Mouse (Mus musculus): ENCODE results near the gene Glis3. TPM values are rescaled to one million over a fixed set of nuclear protein-coding genes. Genes with fewer than 3 reads are reported as not detected.

Glis3 gene
- total RNA-seq, 2 experiments from 2014 or later = 1.6 TPM

- intact Hi-C loops (cut with DNase I) = no loop called here
- no peak for DNase-seq (ENCODE audit: low spot score)
Observed at GRCm38 (mm10) chr19:28555181-28555929, 124.5 kb downstream of the Glis3 start.

GRCm38 (mm10) chr19:28550611-28551010 is 129.3 kb downstream of the Glis3 start:
- intact Hi-C loops (cut with DNase I) = no loop called here
- DNase-seq (ENCODE audit: low spot score) = no peak

DNA sequence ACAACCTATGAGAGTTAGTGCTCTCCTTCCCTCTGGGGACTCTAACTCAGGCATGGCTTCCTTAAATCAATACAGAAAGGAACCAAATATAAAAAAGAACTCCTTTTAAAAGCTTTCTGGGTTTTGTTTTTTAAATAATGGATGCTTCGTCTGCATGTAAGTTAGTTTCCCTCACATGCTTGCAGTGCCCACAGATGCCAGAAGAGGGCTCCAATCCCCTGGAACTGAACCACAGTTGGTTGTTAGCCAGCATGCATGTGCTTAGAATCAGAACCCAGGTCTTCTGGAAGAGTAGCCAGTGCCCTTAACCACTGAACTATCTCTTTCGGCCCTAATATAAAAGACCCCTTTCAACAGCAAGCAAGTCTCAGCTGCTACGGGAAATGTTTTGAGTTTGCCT is 132.9 kb downstream of the Glis3 start:
- intact Hi-C loops (cut with DNase I) = loop anchor here (5.0 kb wide), 1 partner anchor 180 kb away; no protein-coding TSS in a partner anchor
- no peak for DNase-seq (ENCODE audit: low spot score)

DNA sequence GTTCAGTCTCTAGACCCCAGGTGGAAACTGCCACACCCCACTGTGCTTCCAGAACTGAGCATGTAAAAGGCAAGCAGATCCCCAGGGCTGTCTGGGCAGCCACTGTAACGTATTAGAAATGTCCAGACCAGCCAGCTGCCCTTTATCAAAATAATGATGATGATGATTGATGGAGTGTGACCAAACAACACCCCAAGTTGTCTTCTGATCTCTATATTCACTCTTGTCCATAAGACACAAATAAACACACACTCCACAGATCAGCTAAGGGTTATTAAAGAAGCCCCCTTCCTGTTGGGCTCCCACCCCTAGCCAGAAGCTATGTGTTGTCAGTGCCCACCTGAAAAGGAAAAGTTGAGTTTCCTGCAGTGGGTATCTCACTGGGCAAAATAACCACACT is 134.4 kb downstream of the Glis3 start:
- no peak for DNase-seq (ENCODE audit: low spot score)
- intact Hi-C loops (cut with DNase I) = loop anchor here (5.0 kb wide), 1 partner anchor 182 kb away; no protein-coding TSS in a partner anchor

DNA sequence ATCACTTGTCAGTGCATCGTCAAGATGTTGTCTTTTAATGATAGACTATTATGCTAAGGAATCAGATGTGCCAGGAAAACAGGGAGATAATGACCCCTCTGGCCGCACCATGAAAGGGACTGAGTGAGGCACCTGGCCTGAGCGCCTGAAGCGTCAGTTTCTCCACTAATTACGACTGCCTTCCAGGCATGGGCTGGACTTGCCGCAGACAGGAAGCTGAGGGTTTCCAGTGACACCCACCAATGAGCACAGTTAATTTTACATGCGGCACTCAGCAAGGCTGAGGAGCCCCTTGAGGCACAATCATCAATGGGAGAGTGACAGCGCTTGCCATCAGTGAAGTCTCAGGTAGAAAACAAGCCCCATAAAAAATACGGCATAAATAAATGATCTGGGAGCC is 141.1 kb downstream of the Glis3 start:
- no peak for DNase-seq (ENCODE audit: low spot score)
- intact Hi-C loops (cut with DNase I) = loop anchor here (10.0 kb wide), 1 partner anchor 374 kb away; no protein-coding TSS in a partner anchor

GRCm38 (mm10) chr19:28534964-28535363 is 144.9 kb downstream of the Glis3 start:
- intact Hi-C loops (cut with DNase I) = loop anchor here (10.0 kb wide), 1 partner anchor 370 kb away; no protein-coding TSS in a partner anchor
- DNase-seq (ENCODE audit: low spot score) = no peak

GRCm38 (mm10) chr19:28533576-28533975 is 146.3 kb downstream of the Glis3 start:
- intact Hi-C loops (cut with DNase I) = loop anchor here (10.0 kb wide), 1 partner anchor 369 kb away; no protein-coding TSS in a partner anchor
- DNase-seq (ENCODE audit: low spot score) = no peak

DNA sequence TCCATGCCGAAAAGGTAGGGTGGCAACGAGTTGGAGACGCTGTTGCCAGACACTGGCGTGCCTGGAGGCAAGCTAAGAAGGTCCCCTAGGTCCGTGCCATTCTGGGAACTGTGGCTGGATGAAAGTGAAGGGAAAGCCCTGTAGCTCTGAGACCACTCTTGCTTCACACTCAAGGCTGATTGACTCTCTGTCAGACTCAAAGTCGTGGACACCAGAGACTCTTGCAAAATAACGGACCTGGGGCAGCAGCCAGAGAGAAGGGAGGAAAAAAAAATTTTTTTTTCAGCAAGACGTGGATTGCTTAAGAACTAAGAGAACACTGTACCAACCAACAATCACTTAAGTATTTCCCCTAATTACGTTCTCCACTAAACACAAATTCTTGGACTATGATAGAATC is 148.1 kb downstream of the Glis3 start:
- DNase-seq (ENCODE audit: low spot score) = no peak
- intact Hi-C loops (cut with DNase I) = loop anchor here (10.0 kb wide), 1 partner anchor 367 kb away; no protein-coding TSS in a partner anchor

DNA sequence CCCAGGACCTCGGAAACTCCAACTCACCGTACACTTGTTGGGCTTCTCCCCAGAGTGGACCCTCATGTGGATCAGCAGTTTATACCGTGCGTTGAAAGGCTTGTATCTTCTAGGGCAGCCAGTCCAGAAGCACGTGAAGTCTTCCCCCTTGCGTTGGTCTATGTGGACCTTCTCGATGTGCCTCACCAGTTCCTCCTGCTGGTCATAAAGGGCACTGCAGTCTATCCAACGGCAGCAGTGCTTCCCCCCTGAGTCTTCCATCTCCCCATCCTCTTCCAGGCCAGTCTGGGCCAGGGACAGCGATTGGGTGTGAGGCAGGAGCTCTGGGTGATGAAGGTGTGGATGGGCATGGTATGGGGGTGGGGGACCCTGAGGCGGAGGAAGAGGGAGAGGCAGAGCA is 149.0 kb downstream of the Glis3 start:
- no peak for DNase-seq (ENCODE audit: low spot score)
- intact Hi-C loops (cut with DNase I) = loop anchor here (10.0 kb wide), 1 partner anchor 366 kb away; no protein-coding TSS in a partner anchor

- DNase-seq (ENCODE audit: low spot score) = no peak
- intact Hi-C loops (cut with DNase I) = no loop called here
Observed at GRCm38 (mm10) chr19:28529006-28529405, 150.9 kb downstream of the Glis3 start.

- intact Hi-C loops (cut with DNase I) = no loop called here
Observed at GRCm38 (mm10) chr19:28527446-28527845, 152.4 kb downstream of the Glis3 start.

DNA sequence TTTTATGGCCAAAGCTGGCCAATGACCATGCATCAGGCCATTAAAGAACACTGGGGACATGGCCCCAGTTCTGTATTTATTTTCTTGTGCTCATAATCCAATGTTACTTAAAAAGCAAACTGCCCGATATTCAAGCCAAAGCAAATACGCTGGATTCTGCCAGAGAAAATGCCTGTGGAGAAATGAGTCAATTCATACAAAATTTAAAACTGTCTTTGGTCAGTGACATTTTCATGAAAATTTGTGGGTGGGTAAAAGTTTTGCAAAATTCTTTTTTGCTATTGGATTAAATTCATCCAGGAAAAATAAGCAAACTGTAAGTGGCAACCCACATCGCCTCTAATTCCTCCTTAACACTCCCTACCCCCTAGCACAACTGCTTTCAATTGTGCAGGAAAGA is 154.5 kb downstream of the Glis3 start:
- intact Hi-C loops (cut with DNase I) = no loop called here
- DNase-seq (ENCODE audit: low spot score) = no peak

More at GRCm38 (mm10) chr19:28527446-28527845, 152.4 kb downstream of the Glis3 start:
- DNase-seq (ENCODE audit: low spot score) = no peak

GRCm38 (mm10) chr19:28522289-28522688 is 157.6 kb downstream of the Glis3 start:
- intact Hi-C loops (cut with DNase I) = no loop called here
- no peak for DNase-seq (ENCODE audit: low spot score)

DNA sequence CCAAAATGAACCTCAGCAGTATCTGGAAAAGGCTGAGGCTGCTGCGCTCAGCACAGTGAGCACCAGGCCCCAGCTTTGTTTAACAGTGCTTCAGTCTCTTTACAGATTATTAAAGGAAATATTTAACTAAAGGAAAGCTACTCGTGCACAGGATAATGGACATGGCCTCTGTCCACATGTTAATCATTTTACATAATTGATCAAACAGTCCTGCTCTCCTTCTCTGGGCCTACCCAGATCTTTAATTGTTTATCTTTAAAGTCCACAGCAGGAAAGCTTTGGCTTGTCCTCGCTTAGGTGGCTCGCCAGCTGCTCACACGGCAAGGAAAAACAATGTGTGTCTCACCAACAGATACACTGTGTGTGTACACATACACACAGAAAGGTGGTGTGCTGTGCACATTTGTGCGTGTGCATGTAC is 159.1 kb downstream of the Glis3 start:
- DNase-seq (ENCODE audit: low spot score) = no peak
- intact Hi-C loops (cut with DNase I) = no loop called here

DNA sequence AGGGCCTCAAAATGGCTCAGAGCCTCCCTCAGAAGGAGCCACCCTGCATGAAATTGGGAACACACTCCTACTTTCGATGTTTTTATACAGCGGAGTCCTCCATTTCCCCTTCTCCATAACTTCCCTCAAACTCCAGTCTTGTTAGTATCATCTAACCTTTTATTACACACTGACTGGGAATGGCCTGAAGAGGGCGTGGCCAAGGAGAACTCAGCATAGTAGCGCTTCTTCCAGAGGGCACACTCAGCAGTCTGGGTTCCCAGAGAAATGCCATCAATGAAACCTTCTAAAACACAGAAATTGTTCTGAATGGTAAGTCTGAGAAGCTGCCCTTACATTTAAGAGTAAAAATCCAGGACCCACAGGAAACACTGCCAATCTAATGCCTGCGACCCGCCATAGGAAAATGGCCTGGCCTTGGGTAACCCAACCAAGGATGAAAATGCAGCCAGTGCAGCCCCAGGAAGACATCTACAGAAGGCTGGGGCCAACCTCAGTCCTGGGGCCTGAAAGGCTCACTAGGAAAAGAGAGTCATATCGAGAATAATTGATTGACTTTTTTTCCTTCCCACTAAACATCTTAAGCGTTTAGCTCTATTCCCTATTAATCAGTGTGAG is 159.6 kb downstream of the Glis3 start:
- no peak for DNase-seq (ENCODE audit: low spot score)

GRCm38 (mm10) chr19:28519296-28519695 is 160.6 kb downstream of the Glis3 start:
- intact Hi-C loops (cut with DNase I) = no loop called here
- no peak for DNase-seq (ENCODE audit: low spot score)

More for the DNA sequence above, 159.6 kb downstream of the Glis3 start:
- intact Hi-C loops (cut with DNase I) = no loop called here

GRCm38 (mm10) chr19:28518846-28519245 is 161.0 kb downstream of the Glis3 start:
- intact Hi-C loops (cut with DNase I) = no loop called here
- no peak for DNase-seq (ENCODE audit: low spot score)

DNA sequence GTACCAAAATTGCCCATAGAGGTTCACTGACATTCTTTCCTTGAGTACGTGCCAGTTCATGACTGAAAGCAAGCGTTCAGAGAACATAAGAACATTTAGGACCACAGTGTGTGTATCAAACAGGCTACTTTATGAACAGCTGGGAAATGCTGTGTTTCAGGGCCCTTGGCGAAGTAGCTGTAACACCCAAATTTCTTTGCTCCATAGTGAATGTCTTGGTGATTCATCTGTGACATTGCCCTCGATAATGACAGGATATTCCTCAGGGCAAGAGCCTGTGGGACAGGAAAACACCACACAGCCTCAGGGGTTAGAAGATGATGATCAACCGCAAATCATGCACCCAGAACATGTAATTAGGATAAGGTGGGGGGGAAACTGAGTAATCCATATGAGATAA is 161.6 kb downstream of the Glis3 start:
- intact Hi-C loops (cut with DNase I) = no loop called here
- no peak for DNase-seq (ENCODE audit: low spot score)

- intact Hi-C loops (cut with DNase I) = no loop called here
- no peak for DNase-seq (ENCODE audit: low spot score)
Observed at GRCm38 (mm10) chr19:28517464-28518080, 162.3 kb downstream of the Glis3 start.

- no peak for DNase-seq (ENCODE audit: low spot score)
- intact Hi-C loops (cut with DNase I) = no loop called here
Observed at GRCm38 (mm10) chr19:28516487-28516886, 163.4 kb downstream of the Glis3 start.

GRCm38 (mm10) chr19:28512475-28512874 is 167.4 kb downstream of the Glis3 start:
- no peak for DNase-seq (ENCODE audit: low spot score)
- intact Hi-C loops (cut with DNase I) = no loop called here

Measured in heart, postnatal 25 days (tissue).